Mouse (Mus musculus): Measurements from ENCODE around the gene Gimap5. TPM values are rescaled to one million over a fixed set of nuclear protein-coding genes. Genes with fewer than 3 reads are reported as not detected.

Gimap5 gene
- polyA plus RNA-seq, 1 experiment from 2014 or later = 5.7 TPM

- no peak for ATAC-seq (ENCODE audit: insufficient number of reproducible peaks, low FRiP score, low TSS enrichment, low read depth)
Observed at GRCm38 (mm10) chr6:48741711-48742206, 4.2 kb upstream of the Gimap5 start.

GRCm38 (mm10) chr6:48742422-48743351 lies 3.3 kb upstream of the Gimap5 start:
- no peak for ATAC-seq (ENCODE audit: insufficient number of reproducible peaks, low FRiP score, low TSS enrichment, low read depth)
- Histone ChIP-seq H3K4me2 (peak overlapping the region; percentile 56), H3K36me3 (no peaks in the 10 kb centered on the region), H3K9ac (no peak overlapping the region), H3K9me3 (no peaks in the 10 kb centered on the region), H3K4me3 (peak overlapping the region; percentile 32), H3K27me3 (peaks cover 51% of the 10 kb centered on the region), H3K27ac (no peak overlapping the region), H3K4me1 (peaks cover 8% of the 10 kb centered on the region)
- 5% methylated on average over 52 of the region's 52 CpGs for WGBS

More at GRCm38 (mm10) chr6:48741711-48742206, 4.2 kb upstream of the Gimap5 start:
- H3K27ac ChIP-seq = no peak overlapping the region
- no peak overlapping the region for H3K4me2 ChIP-seq
- no peaks in the 10 kb centered on the region for H3K9me3 ChIP-seq
- WGBS = 23% methylated on average over 9 of the region's 9 CpGs
- peaks cover 8% of the 10 kb centered on the region for H3K4me1 ChIP-seq
- H3K27me3 ChIP-seq = peaks cover 51% of the 10 kb centered on the region
- no peaks in the 10 kb centered on the region for H3K36me3 ChIP-seq
- no peak overlapping the region for H3K4me3 ChIP-seq
- H3K9ac ChIP-seq = no peak overlapping the region

GRCm38 (mm10) chr6:48745490-48745889 lies 507 bp upstream of the Gimap5 start:
- WGBS = 64% methylated on average over 2 of the region's 2 CpGs
- Histone ChIP-seq H3K4me1 (peaks cover 8% of the 10 kb centered on the region), H3K9ac (no peak overlapping the region), H3K27me3 (peaks cover 42% of the 10 kb centered on the region), H3K4me2 (no peak overlapping the region), H3K36me3 (no peaks in the 10 kb centered on the region), H3K9me3 (no peaks in the 10 kb centered on the region), H3K4me3 (no peak overlapping the region), H3K27ac (no peak overlapping the region)
- ATAC-seq (ENCODE audit: insufficient number of reproducible peaks, low FRiP score, low TSS enrichment, low read depth) = no peak

GRCm38 (mm10) chr6:48747091-48747966 lies 1.3 kb downstream of the Gimap5 start:
- H3K27ac ChIP-seq = no peak overlapping the region
- 53% methylated on average over 7 of the region's 7 CpGs for WGBS
- no peak overlapping the region for H3K9ac ChIP-seq
- H3K36me3 ChIP-seq = no peaks in the 10 kb centered on the region
- peaks cover 26% of the 10 kb centered on the region for H3K27me3 ChIP-seq
- no peak overlapping the region for H3K4me3 ChIP-seq
- no peak overlapping the region for H3K4me2 ChIP-seq
- H3K9me3 ChIP-seq = no peaks in the 10 kb centered on the region
- ATAC-seq (ENCODE audit: insufficient number of reproducible peaks, low FRiP score, low TSS enrichment, low read depth) = no peak
- peaks cover 7% of the 10 kb centered on the region for H3K4me1 ChIP-seq

GRCm38 (mm10) chr6:48763567-48764270 lies 17.7 kb downstream of the Gimap5 start:
- H3K4me3 ChIP-seq = no peak overlapping the region
- WGBS = 33% methylated on average over 7 of the region's 7 CpGs
- no peaks in the 10 kb centered on the region for H3K4me1 ChIP-seq
- H3K27me3 ChIP-seq = no peaks in the 10 kb centered on the region
- ATAC-seq (ENCODE audit: insufficient number of reproducible peaks, low FRiP score, low TSS enrichment, low read depth) = no peak
- H3K27ac ChIP-seq = no peak overlapping the region
- no peak overlapping the region for H3K9ac ChIP-seq
- no peak overlapping the region for H3K4me2 ChIP-seq
- no peaks in the 10 kb centered on the region for H3K9me3 ChIP-seq
- H3K36me3 ChIP-seq = no peaks in the 10 kb centered on the region

GRCm38 (mm10) chr6:48764496-48764895 lies 18.5 kb downstream of the Gimap5 start:
- 91% methylated on average over 10 of the region's 10 CpGs for WGBS
- H3K4me3 ChIP-seq = no peak overlapping the region
- no peak overlapping the region for H3K4me2 ChIP-seq
- no peak overlapping the region for H3K9ac ChIP-seq
- ATAC-seq (ENCODE audit: insufficient number of reproducible peaks, low FRiP score, low TSS enrichment, low read depth) = no peak
- no peaks in the 10 kb centered on the region for H3K36me3 ChIP-seq
- no peaks in the 10 kb centered on the region for H3K9me3 ChIP-seq
- H3K27ac ChIP-seq = no peak overlapping the region
- H3K27me3 ChIP-seq = no peaks in the 10 kb centered on the region
- no peaks in the 10 kb centered on the region for H3K4me1 ChIP-seq

GRCm38 (mm10) chr6:48768178-48768869 lies 22.3 kb downstream of the Gimap5 start:
- 73% methylated on average over 9 of the region's 9 CpGs for WGBS
- H3K4me1 ChIP-seq = no peaks in the 10 kb centered on the region
- H3K9me3 ChIP-seq = no peaks in the 10 kb centered on the region
- H3K4me2 ChIP-seq = no peak overlapping the region
- H3K9ac ChIP-seq = no peak overlapping the region
- no peak overlapping the region for H3K27ac ChIP-seq
- H3K27me3 ChIP-seq = no peaks in the 10 kb centered on the region
- no peak for ATAC-seq (ENCODE audit: insufficient number of reproducible peaks, low FRiP score, low TSS enrichment, low read depth)
- no peaks in the 10 kb centered on the region for H3K36me3 ChIP-seq
- H3K4me3 ChIP-seq = no peak overlapping the region

- no peaks in the 10 kb centered on the region for H3K36me3 ChIP-seq
- H3K27me3 ChIP-seq = no peaks in the 10 kb centered on the region
- no peak overlapping the region for H3K9ac ChIP-seq
- H3K4me3 ChIP-seq = no peak overlapping the region
- H3K4me1 ChIP-seq = no peaks in the 10 kb centered on the region
- no peak for ATAC-seq (ENCODE audit: insufficient number of reproducible peaks, low FRiP score, low TSS enrichment, low read depth)
- 87% methylated on average over 3 of the region's 3 CpGs for WGBS
- no peak overlapping the region for H3K27ac ChIP-seq
- H3K9me3 ChIP-seq = no peaks in the 10 kb centered on the region
- no peak overlapping the region for H3K4me2 ChIP-seq
Observed at GRCm38 (mm10) chr6:48768933-48769332, 22.9 kb downstream of the Gimap5 start.

- Histone ChIP-seq H3K9ac (no peak within 1 kb of the TSS), H3K4me2 (no peak within 1 kb of the TSS), H3K36me3 (no peaks in the 10 kb centered on the region), H3K4me1 (no peaks in the 10 kb centered on the region), H3K27me3 (no peaks in the 10 kb centered on the region), H3K27ac (no peak within 1 kb of the TSS), H3K9me3 (no peaks in the 10 kb centered on the region), H3K4me3 (no peak within 1 kb of the TSS)
- no peak for ATAC-seq (ENCODE audit: insufficient number of reproducible peaks, low FRiP score, low TSS enrichment, low read depth)
- WGBS = 85% methylated on average over 3 of the region's 3 CpGs
Observed at GRCm38 (mm10) chr6:48770696-48771095, 24.7 kb downstream of the Gimap5 start, which contains the start of gene Gimap3. Gene Gimap3 (minus strand): TSS chr6:48770851.

GRCm38 (mm10) chr6:48772030-48772429 lies 26.0 kb downstream of the Gimap5 start:
- 10% methylated on average over 8 of the region's 8 CpGs for WGBS

GRCm38 (mm10) chr6:48784406-48784805 lies 38.4 kb downstream of the Gimap5 start:
- Histone ChIP-seq H3K4me1 (no peaks in the 10 kb centered on the region), H3K9me3 (no peaks in the 10 kb centered on the region), H3K4me2 (no peak overlapping the region), H3K9ac (no peak overlapping the region), H3K4me3 (no peak overlapping the region), H3K27ac (no peak overlapping the region), H3K36me3 (no peaks in the 10 kb centered on the region), H3K27me3 (no peaks in the 10 kb centered on the region)
- no peak for ATAC-seq (ENCODE audit: insufficient number of reproducible peaks, low FRiP score, low TSS enrichment, low read depth)
- WGBS = 87% methylated on average over 1 of the region's 1 CpGs

More at GRCm38 (mm10) chr6:48772030-48772429, 26.0 kb downstream of the Gimap5 start:
- no peaks in the 10 kb centered on the region for H3K9me3 ChIP-seq
- ATAC-seq (ENCODE audit: insufficient number of reproducible peaks, low FRiP score, low TSS enrichment, low read depth) = no peak
- H3K27me3 ChIP-seq = no peaks in the 10 kb centered on the region
- no peaks in the 10 kb centered on the region for H3K4me1 ChIP-seq
- H3K4me2 ChIP-seq = no peak overlapping the region
- no peak overlapping the region for H3K27ac ChIP-seq
- no peak overlapping the region for H3K9ac ChIP-seq
- H3K4me3 ChIP-seq = no peak overlapping the region
- no peaks in the 10 kb centered on the region for H3K36me3 ChIP-seq

All from limb, embryonic 15.5 days (tissue).